Mouse (Mus musculus): ENCODE measurements at regions not wholly inside any gene's neighbourhood (a gene's known extent, or its start where the extent isn't known, plus 50 kb on each side); places are given as distances from the start of the nearest gene placed in this dataset.

GRCm38 (mm10) chr3:137801402-137802020 is 62.8 kb upstream of the H2afz start:
- H3K27ac ChIP-seq (ENCODE audit: insufficient read depth, low read length) = no peak overlapping the region
- no peaks in the 10 kb centered on the region for H3K27me3 ChIP-seq (ENCODE audit: control insufficient read depth, insufficient read depth, low read length, poor library complexity, severe bottlenecking)
- H3K4me1 ChIP-seq (ENCODE audit: control insufficient read depth, insufficient read depth, low read length) = no peaks in the 10 kb centered on the region
- H3K9ac ChIP-seq (ENCODE audit: low read depth, poor library complexity, severe bottlenecking) = no peak overlapping the region
- no peaks in the 10 kb centered on the region for H3K9me3 ChIP-seq (replicated peaks; ENCODE audit: control insufficient read depth, insufficient read depth, low read length, poor library complexity, severe bottlenecking)
- H3K4me3 ChIP-seq (ENCODE audit: low read depth, low read length) = no peak overlapping the region
- no peaks in the 10 kb centered on the region for H3K36me3 ChIP-seq (ENCODE audit: control insufficient read depth, insufficient read depth, low read length, poor library complexity, severe bottlenecking)
- no peak for TF ChIP-seq CTCF (IDR thresholded peaks at IDR 0.05; ENCODE audit: low read depth, low read length)
- TF ChIP-seq POLR2A (IDR thresholded peaks at IDR 0.05; ENCODE audit: insufficient read depth, low read length) = no peak
- no peak for TF ChIP-seq EP300 (IDR thresholded peaks at IDR 0.05; ENCODE audit: insufficient read depth, low read depth, low read length)

- Histone ChIP-seq H3K9me3 (replicated peaks; ENCODE audit: control insufficient read depth, insufficient read depth, low read length, poor library complexity, severe bottlenecking) (no peaks in the 10 kb centered on the region), H3K4me1 (ENCODE audit: control insufficient read depth, insufficient read depth, low read length) (no peaks in the 10 kb centered on the region), H3K9ac (ENCODE audit: low read depth, poor library complexity, severe bottlenecking) (no peak overlapping the region), H3K27ac (ENCODE audit: insufficient read depth, low read length) (no peak overlapping the region), H3K4me3 (ENCODE audit: low read depth, low read length) (no peak overlapping the region), H3K36me3 (ENCODE audit: control insufficient read depth, insufficient read depth, low read length, poor library complexity, severe bottlenecking) (no peaks in the 10 kb centered on the region), H3K27me3 (ENCODE audit: control insufficient read depth, insufficient read depth, low read length, poor library complexity, severe bottlenecking) (no peaks in the 10 kb centered on the region)
- TF ChIP-seq EP300 (IDR thresholded peaks at IDR 0.05; ENCODE audit: insufficient read depth, low read depth, low read length) (no peak), CTCF (IDR thresholded peaks at IDR 0.05; ENCODE audit: low read depth, low read length) (no peak), POLR2A (IDR thresholded peaks at IDR 0.05; ENCODE audit: insufficient read depth, low read length) (no peak)
Measured at GRCm38 (mm10) chr3:137807423-137807822, 56.9 kb upstream of the H2afz start.

GRCm38 (mm10) chr3:137807913-137808684 is 56.2 kb upstream of the H2afz start:
- no peaks in the 10 kb centered on the region for H3K9me3 ChIP-seq (replicated peaks; ENCODE audit: control insufficient read depth, insufficient read depth, low read length, poor library complexity, severe bottlenecking)
- no peak overlapping the region for H3K4me3 ChIP-seq (ENCODE audit: low read depth, low read length)
- H3K36me3 ChIP-seq (ENCODE audit: control insufficient read depth, insufficient read depth, low read length, poor library complexity, severe bottlenecking) = no peaks in the 10 kb centered on the region
- H3K9ac ChIP-seq (ENCODE audit: low read depth, poor library complexity, severe bottlenecking) = no peak overlapping the region
- H3K27me3 ChIP-seq (ENCODE audit: control insufficient read depth, insufficient read depth, low read length, poor library complexity, severe bottlenecking) = no peaks in the 10 kb centered on the region
- H3K27ac ChIP-seq (ENCODE audit: insufficient read depth, low read length) = no peak overlapping the region
- no peaks in the 10 kb centered on the region for H3K4me1 ChIP-seq (ENCODE audit: control insufficient read depth, insufficient read depth, low read length)
- TF ChIP-seq CTCF (IDR thresholded peaks at IDR 0.05; ENCODE audit: low read depth, low read length) (no peak), EP300 (IDR thresholded peaks at IDR 0.05; ENCODE audit: insufficient read depth, low read depth, low read length) (no peak), POLR2A (IDR thresholded peaks at IDR 0.05; ENCODE audit: insufficient read depth, low read length) (no peak)

- Histone ChIP-seq H3K4me1 (ENCODE audit: control insufficient read depth, insufficient read depth, low read length) (no peaks in the 10 kb centered on the region), H3K9ac (ENCODE audit: low read depth, poor library complexity, severe bottlenecking) (no peak overlapping the region), H3K36me3 (ENCODE audit: control insufficient read depth, insufficient read depth, low read length, poor library complexity, severe bottlenecking) (no peaks in the 10 kb centered on the region), H3K9me3 (replicated peaks; ENCODE audit: control insufficient read depth, insufficient read depth, low read length, poor library complexity, severe bottlenecking) (no peaks in the 10 kb centered on the region), H3K27ac (ENCODE audit: insufficient read depth, low read length) (no peak overlapping the region), H3K4me3 (ENCODE audit: low read depth, low read length) (no peak overlapping the region), H3K27me3 (ENCODE audit: control insufficient read depth, insufficient read depth, low read length, poor library complexity, severe bottlenecking) (no peaks in the 10 kb centered on the region)
- TF ChIP-seq EP300 (IDR thresholded peaks at IDR 0.05; ENCODE audit: insufficient read depth, low read depth, low read length) (no peak), POLR2A (IDR thresholded peaks at IDR 0.05; ENCODE audit: insufficient read depth, low read length) (no peak), CTCF (IDR thresholded peaks at IDR 0.05; ENCODE audit: low read depth, low read length) (no peak)
Measured at GRCm38 (mm10) chr3:137810123-137810522, 54.2 kb upstream of the H2afz start.

Measured in ES-Bruce4 (cell line).